Mouse (Mus musculus) CH12.LX (cell line): ENCODE measurements around the gene Suds3. TPM values are rescaled to one million over a fixed set of nuclear protein-coding genes. Genes with fewer than 3 reads are reported as not detected.

Experiments
- DNase-seq: peaks from one replicate; pipeline ENCODE4 v3.0.0-alpha.2; 2013; ENCODE audit errors: extremely low read depth
- H3K27ac ChIP-seq: 2 replicates; pipeline ENCODE4 v1.5.1; 2012; ENCODE audit warnings: low read depth, mild to moderate bottlenecking, control low read depth, moderate library complexity; ENCODE audit not compliant: insufficient read depth
- H3K27me3 ChIP-seq: replicated peaks from 2 replicates; pipeline ENCODE3; 2012; ENCODE audit warnings: inconsistent platforms
- H3K36me3 ChIP-seq, 2 experiments: replicated peaks in 1 of 2; 2 replicates each; pipeline versions ENCODE3 to v1.6.1; 2012; ENCODE audit warnings: inconsistent platforms in 1 of 2, low read length in 1 of 2, mild to moderate bottlenecking in 1 of 2, mixed read lengths in 1 of 2, moderate library complexity in 1 of 2; ENCODE audit not compliant: control insufficient read depth in 1 of 2, insufficient read depth in 1 of 2
- H3K4me1 ChIP-seq, 2 experiments: 2 replicates each; pipeline ENCODE4 v1.6.1; 2012; ENCODE audit warnings: inconsistent platforms in 1 of 2, moderate library complexity in 1 of 2; ENCODE audit not compliant: insufficient read depth in 2 of 2, control insufficient read depth in 1 of 2
- H3K4me2 ChIP-seq: 2 replicates; pipeline ENCODE4 v1.6.1; 2012; ENCODE audit warnings: low read depth, mild to moderate bottlenecking, control low read depth; ENCODE audit not compliant: poor library complexity, insufficient read depth, severe bottlenecking
- H3K4me3 ChIP-seq, 3 experiments: fragments of 150-350 bp in 1 of 3; sonication (generic) in 1 of 3; replicated peaks in 1 of 3; 2 replicates each; pipeline versions ENCODE3 to v1.5.1; 2011 to 2012; ENCODE audit warnings: low read depth in 2 of 3, low read length in 2 of 3, mild to moderate bottlenecking in 2 of 3, moderate library complexity in 2 of 3, control low read depth in 1 of 3, improper control_type of control experiment in 1 of 3, inconsistent platforms in 1 of 3, mixed read lengths in 1 of 3; ENCODE audit not compliant: poor library complexity in 1 of 3
- H3K79me2 ChIP-seq: replicated peaks from 2 replicates; pipeline ENCODE4 v1.6.1; 2012; ENCODE audit warnings: mild to moderate bottlenecking, moderate library complexity; ENCODE audit not compliant: control insufficient read depth, poor library complexity, insufficient read depth, severe bottlenecking; ENCODE audit errors: extremely low read depth
- H3K9ac ChIP-seq: 2 replicates; pipeline ENCODE4 v1.6.1; 2012; ENCODE audit warnings: low read depth, mild to moderate bottlenecking, control low read depth, moderate library complexity; ENCODE audit not compliant: insufficient read depth
- H3K9me3 ChIP-seq: replicated peaks from 2 replicates; pipeline ENCODE3; 2012; ENCODE audit warnings: low read length, inconsistent platforms, mixed read lengths
- BHLHE40 ChIP-seq: IDR thresholded peaks from 2 replicates; pipeline ENCODE4 v1.6.1; 2011; ENCODE audit warnings: mild to moderate bottlenecking, low read depth, low read length, improper control_type of control experiment
- CHD1 ChIP-seq: IDR thresholded peaks from 2 replicates; pipeline ENCODE4 v1.6.1; 2012; ENCODE audit warnings: low read depth, low read length, improper control_type of control experiment, inconsistent platforms
- CHD2 ChIP-seq: IDR thresholded peaks from 2 replicates; pipeline ENCODE4 v1.6.1; 2011; ENCODE audit warnings: low read length, improper control_type of control experiment
- CTCF ChIP-seq, 2 experiments: IDR thresholded peaks in 1 of 2; conservative IDR thresholded peaks in 1 of 2; 2 replicates each; pipeline ENCODE4 v1.5.1; 2011 to 2012; ENCODE audit warnings: low read depth in 2 of 2, low read length in 2 of 2, improper control_type of control experiment in 1 of 2, inconsistent platforms in 1 of 2, mild to moderate bottlenecking in 1 of 2, moderate library complexity in 1 of 2
- E2F4 ChIP-seq: IDR thresholded peaks from 2 replicates; pipeline ENCODE4 v1.6.1; 2011; ENCODE audit warnings: low read depth, low read length, improper control_type of control experiment; ENCODE audit not compliant: insufficient replicate concordance
- ELF1 ChIP-seq: IDR thresholded peaks from 2 replicates; pipeline ENCODE4 v1.6.1; 2014; ENCODE audit warnings: low read depth, mild to moderate bottlenecking, inconsistent platforms, low read length, improper control_type of control experiment
- EP300 ChIP-seq: IDR thresholded peaks from 2 replicates; pipeline ENCODE4 v1.6.1; 2011; ENCODE audit warnings: low read length, improper control_type of control experiment
- ETS1 ChIP-seq: conservative IDR thresholded peaks from 2 replicates; pipeline ENCODE4 v1.6.1; 2012; ENCODE audit warnings: low read depth, mild to moderate bottlenecking, inconsistent platforms, low read length, improper control_type of control experiment, moderate library complexity
- GABPA ChIP-seq: IDR thresholded peaks from 2 replicates; pipeline ENCODE4 v1.6.1; 2012; ENCODE audit warnings: low read depth, low read length, improper control_type of control experiment, inconsistent platforms; ENCODE audit not compliant: insufficient replicate concordance
- HCFC1 ChIP-seq: IDR thresholded peaks from 2 replicates; pipeline ENCODE4 v1.6.1; 2012; ENCODE audit warnings: low read depth, mild to moderate bottlenecking, inconsistent platforms, low read length, improper control_type of control experiment
- IRF4 ChIP-seq: IDR thresholded peaks from 2 replicates; pipeline ENCODE4 v1.6.1; 2014; ENCODE audit warnings: low read depth, mild to moderate bottlenecking, inconsistent platforms, low read length, improper control_type of control experiment
- JUN ChIP-seq: IDR thresholded peaks from 2 replicates; pipeline ENCODE4 v1.6.1; 2011; ENCODE audit warnings: low read depth, mild to moderate bottlenecking, low read length, improper control_type of control experiment, moderate library complexity; ENCODE audit not compliant: insufficient read depth
- JUND ChIP-seq: conservative IDR thresholded peaks from 2 replicates; pipeline ENCODE4 v1.6.1; 2011; ENCODE audit warnings: low read depth, low read length, improper control_type of control experiment
- KAT2A ChIP-seq: IDR thresholded peaks from 2 replicates; pipeline ENCODE4 v1.6.1; 2012; ENCODE audit warnings: low read length, improper control_type of control experiment, inconsistent platforms; ENCODE audit not compliant: insufficient replicate concordance
- MAFK ChIP-seq: IDR thresholded peaks from 2 replicates; pipeline ENCODE4 v1.6.1; 2011; ENCODE audit warnings: low read length, improper control_type of control experiment; ENCODE audit not compliant: insufficient replicate concordance
- MAX ChIP-seq: IDR thresholded peaks from 2 replicates; pipeline ENCODE4 v1.6.1; 2011; ENCODE audit warnings: low read length, improper control_type of control experiment
- MAZ ChIP-seq: IDR thresholded peaks from 2 replicates; pipeline ENCODE4 v1.6.1; 2012; ENCODE audit warnings: low read depth, mild to moderate bottlenecking, inconsistent platforms, low read length, improper control_type of control experiment, moderate library complexity
- MEF2A ChIP-seq: IDR thresholded peaks from 2 replicates; pipeline ENCODE4 v1.6.1; 2014; ENCODE audit warnings: low read depth, mild to moderate bottlenecking, inconsistent platforms, low read length, improper control_type of control experiment, borderline replicate concordance
- MXI1 ChIP-seq: IDR thresholded peaks from 2 replicates; pipeline ENCODE4 v1.6.1; 2011; ENCODE audit warnings: mild to moderate bottlenecking, low read depth, low read length, improper control_type of control experiment
- MYC ChIP-seq: IDR thresholded peaks from 2 replicates; pipeline ENCODE4 v1.6.1; 2011; ENCODE audit warnings: low read depth, mild to moderate bottlenecking, improper control_type of control experiment, low read length
- NELFE ChIP-seq: IDR thresholded peaks from 2 replicates; pipeline ENCODE4 v1.6.1; 2011; ENCODE audit warnings: low read depth, low read length, improper control_type of control experiment
- NRF1 ChIP-seq: IDR thresholded peaks from 2 replicates; pipeline ENCODE4 v1.6.1; 2014; ENCODE audit warnings: low read depth, mild to moderate bottlenecking, inconsistent platforms, low read length, improper control_type of control experiment, moderate library complexity
- PAX5 ChIP-seq: IDR thresholded peaks from 2 replicates; pipeline ENCODE4 v1.6.1; 2012; ENCODE audit warnings: low read length, inconsistent platforms, mixed read lengths
- POLR2A ChIP-seq: IDR thresholded peaks from 2 replicates; pipeline ENCODE4 v1.6.1; 2011; ENCODE audit warnings: low read depth, mild to moderate bottlenecking, improper control_type of control experiment, low read length
- POLR2AphosphoS2 ChIP-seq: IDR thresholded peaks from 2 replicates; pipeline ENCODE4 v1.6.1; 2011; ENCODE audit warnings: low read depth, low read length, improper control_type of control experiment
- RAD21 ChIP-seq: IDR thresholded peaks from 2 replicates; pipeline ENCODE4 v1.6.1; 2011; ENCODE audit warnings: low read depth, mild to moderate bottlenecking, low read length, improper control_type of control experiment, moderate library complexity
- RCOR1 ChIP-seq: conservative IDR thresholded peaks from 2 replicates; pipeline ENCODE4 v1.6.1; 2012; ENCODE audit warnings: low read depth, mild to moderate bottlenecking, inconsistent platforms, low read length, improper control_type of control experiment
- SIN3A ChIP-seq: IDR thresholded peaks from 2 replicates; pipeline ENCODE4 v1.6.1; 2012; ENCODE audit warnings: low read length, improper control_type of control experiment, inconsistent platforms
- SMC3 ChIP-seq: IDR thresholded peaks from 2 replicates; pipeline ENCODE4 v1.6.1; 2011; ENCODE audit warnings: low read depth, low read length, improper control_type of control experiment
- TBP ChIP-seq: conservative IDR thresholded peaks from 2 replicates; pipeline ENCODE4 v1.6.1; 2011; ENCODE audit warnings: low read depth, low read length, improper control_type of control experiment
- TCF12 ChIP-seq: IDR thresholded peaks from 2 replicates; pipeline ENCODE4 v1.6.1; 2014; ENCODE audit warnings: low read depth, mild to moderate bottlenecking, inconsistent platforms, low read length, improper control_type of control experiment
- UBTF ChIP-seq: IDR thresholded peaks from 2 replicates; pipeline ENCODE4 v1.6.1; 2012; ENCODE audit warnings: low read depth, mild to moderate bottlenecking, inconsistent platforms, low read length, improper control_type of control experiment, moderate library complexity
- USF1 ChIP-seq: IDR thresholded peaks from 2 replicates; pipeline ENCODE4 v1.6.1; 2014; ENCODE audit warnings: low read depth, mild to moderate bottlenecking, inconsistent platforms, low read length, improper control_type of control experiment
- USF2 ChIP-seq: conservative IDR thresholded peaks from 2 replicates; pipeline ENCODE4 v1.6.1; 2011; ENCODE audit warnings: low read depth, low read length, improper control_type of control experiment
- ZC3H11A ChIP-seq: IDR thresholded peaks from 2 replicates; pipeline ENCODE4 v1.6.1; 2012; ENCODE audit warnings: low read depth, mild to moderate bottlenecking, inconsistent platforms, low read length, improper control_type of control experiment
- ZKSCAN1 ChIP-seq: IDR thresholded peaks from 2 replicates; pipeline ENCODE4 v1.6.1; 2012; ENCODE audit warnings: low read depth, inconsistent platforms, low read length, improper control_type of control experiment, borderline replicate concordance
- ZMIZ1 ChIP-seq: IDR thresholded peaks from 2 replicates; pipeline ENCODE4 v1.6.1; 2012; ENCODE audit warnings: low read depth, mild to moderate bottlenecking, inconsistent platforms, low read length, improper control_type of control experiment
- ZNF384 ChIP-seq: IDR thresholded peaks from 2 replicates; pipeline ENCODE4 v1.6.1; 2012; ENCODE audit warnings: low read depth, low read length, improper control_type of control experiment, inconsistent platforms
- dilution Hi-C: fragments of 300-500 bp; cut with MboI; formaldehyde crosslinking; loops from 2 replicates; pipeline ENCODE4 v1.14.3; 2020; ENCODE audit warnings: low sequenced_read_pairs; ENCODE audit not compliant: extremely low pct_unique_long_range_greater_than_20kb, extremely low pct_ligation_motif_present
- in situ Hi-C: fragments of 300-500 bp; cut with MboI; formaldehyde crosslinking; loops from 3 replicates; pipeline ENCODE4 v1.14.3; 2019; ENCODE audit warnings: low sequenced_read_pairs, low pct_ligation_motif_present, low pct_unique_long_range_greater_than_20kb, mixed read lengths
- polyA plus RNA-seq: library from polyadenylated mRNA; unstranded; fragments of >175 nt; gene quantifications from 2 replicates; pipeline ENCODE4 v1.2.1, GENCODE M21; 2012; ENCODE audit warnings: low read depth; ENCODE audit not compliant: insufficient read length
- total RNA-seq, 2 experiments: library from RNA; depleted of rRNA; stranded (reverse); fragments of 300-350 nt in 1 of 2; fragments of >200 nt in 1 of 2; gene quantifications; 2 replicates each; pipeline ENCODE4 v1.2.3; 2012 to 2014

Gene Suds3
- total RNA-seq (2012; rRNA removed) (54.2 and 64.9 TPM in 2 replicates), total RNA-seq (2014; rRNA removed) (68.1 and 70.9 TPM in 2 replicates), polyA plus RNA-seq (103 and 134 TPM in 2 replicates)

GRCm38 (mm10) chr5:117115836-117116366 lies at the start of gene Suds3:
Gene Suds3 (minus strand): TSS chr5:117116113.
- in situ Hi-C loops (loop anchor here (5.0 to 10.0 kb wide), 2 partner anchors 169 to 376 kb away; partner anchors contain the start of gene Pebp1), dilution Hi-C loops (no loop called here)
- peak within 1 kb of the TSS; percentile 91 for H3K9ac ChIP-seq
- peak within 1 kb of the TSS; percentile 18 for H3K4me2 ChIP-seq
- H3K27me3 ChIP-seq = peaks cover 4% of the 10 kb centered on the region
- peak; percentile 87 for DNase-seq
- peaks cover 0 to 22% of the 10 kb centered on the region in 2 experiments; a peak in 2 of 4 replicates for H3K4me1 ChIP-seq
- H3K36me3 ChIP-seq = peaks cover 18 to 28% of the 10 kb centered on the region in 2 experiments
- TF ChIP-seq CHD2 (peak; percentile 80), POLR2A (peak; percentile 69), ZC3H11A (peak; percentile 90), RCOR1 (no peak), MAFK (no peak), IRF4 (peak; percentile 73), ZMIZ1 (no peak), ETS1 (no peak; the same call in 1 of the 2 replicates), MEF2A (peak; percentile 81), CHD1 (no peak), MAZ (peak; percentile 68; the same call in 1 of the 2 replicates), ZKSCAN1 (no peak), BHLHE40 (peak; percentile 45; the same call in 1 of the 2 replicates), RAD21 (peak; percentile 96), MYC (peak; percentile 63; the same call in 1 of the 2 replicates), EP300 (no peak), TBP (0 out of 2 replicates have a peak, but pooled peaks have one; percentile 18), PAX5 (no peak), USF1 (no peak), SIN3A (peak; percentile 87), ELF1 (peak; percentile 98), CTCF (conservative IDR thresholded peaks at IDR 0.05 in 1 of 2, IDR thresholded peaks at IDR 0.05 in 1 of 2; ENCODE audit: low read depth in 2 of 2, low read length in 2 of 2) (peak; percentile 60 to 98), MAX (peak; percentile 100), NELFE (peak; percentile 63; the same call in 1 of the 2 replicates), JUND (no peak), E2F4 (no peak), USF2 (no peak), ZNF384 (no peak), POLR2AphosphoS2 (no peak), JUN (no peak), SMC3 (peak; percentile 98), GABPA (no peak; the same call in 1 of the 2 replicates), NRF1 (peak; percentile 57), HCFC1 (peak; percentile 89), UBTF (no peak), MXI1 (no peak; the same call in 1 of the 2 replicates), KAT2A (peak; percentile 83; the same call in 1 of the 2 replicates), TCF12 (peak; percentile 57; the same call in 1 of the 2 replicates)
- TF ChIP-seq, all 38 proteins: peak for 20
- H3K9me3 ChIP-seq = no peaks in the 10 kb centered on the region
- peak within 1 kb of the TSS; percentile 22 for H3K27ac ChIP-seq
- H3K4me3 ChIP-seq = peak within 1 kb of the TSS; percentile 91 to 98 (median 95)
- H3K79me2 ChIP-seq = peaks cover 17% of the 10 kb centered on the region
